In genomic region chr15:25760304-25760703, GRCm38 (mm10) we compare ENCODE assay signal across 9 mouse cellular contexts.
DNase-seq lines count a peak whose midpoint lies in the region; ATAC-seq and TF ChIP-seq lines count a peak whose summit lies in the region.
"Had no signal": no experiment of that assay in that cellular context is flagged by ENCODE, and none has a peak within 500 bp of the region (broad histone marks: within the 10 kb centered on the region; RNA-seq: fewer than 3 reads in every experiment).

No protein-coding gene starts in this region.

- peaks cover 5% of the 10 kb centered on the region for H3K4me1 ChIP-seq in ES-Bruce4 (ENCODE audit: control insufficient read depth, insufficient read depth, low read length)
- H3K4me1 ChIP-seq in forebrain, embryonic 10.5 days = peaks cover 96% of the 10 kb centered on the region
- H3K4me1 ChIP-seq in midbrain, postnatal 0 days (ENCODE audit: insufficient read depth, low read length) = peaks cover 19% of the 10 kb centered on the region

- H3K36me3 ChIP-seq in ES-Bruce4 (ENCODE audit: control insufficient read depth, insufficient read depth, low read length, poor library complexity, severe bottlenecking) = no peaks in the 10 kb centered on the region
- peaks cover 17% of the 10 kb centered on the region for H3K36me3 ChIP-seq in forebrain, embryonic 10.5 days (replicated peaks)
- no peaks in the 10 kb centered on the region for H3K36me3 ChIP-seq in midbrain, postnatal 0 days (ENCODE audit: insufficient read depth, low read length)

- no peak for TF ChIP-seq CTCF in ES-Bruce4 (IDR thresholded peaks at IDR 0.05; ENCODE audit: low read depth, low read length)
- no peak for TF ChIP-seq CTCF in midbrain, postnatal 0 days (IDR thresholded peaks at IDR 0.05)

- 76% methylated on average over 5 of the region's 5 CpGs for WGBS in forebrain, embryonic 10.5 days
- WGBS in midbrain, postnatal 0 days = 33% methylated on average over 5 of the region's 5 CpGs

- ATAC-seq in midbrain, postnatal 0 days (ENCODE audit: low FRiP score) = no peak

- intact Hi-C loops in gastrocnemius, postnatal 14 days (cut with DNase I; ENCODE audit: low total_unique reads) = no loop called here

- H3K9me3 ChIP-seq in ES-Bruce4 (replicated peaks; ENCODE audit: control insufficient read depth, insufficient read depth, low read length, poor library complexity, severe bottlenecking) = no peaks in the 10 kb centered on the region
- H3K9me3 ChIP-seq in forebrain, embryonic 10.5 days = peaks cover 6% of the 10 kb centered on the region; the same call in 1 of the 2 replicates
- H3K9me3 ChIP-seq in midbrain, postnatal 0 days (ENCODE audit: low read length) = no peaks in the 10 kb centered on the region

- no peaks in the 10 kb centered on the region for H3K27me3 ChIP-seq in ES-Bruce4 (ENCODE audit: control insufficient read depth, insufficient read depth, low read length, poor library complexity, severe bottlenecking)
- H3K27me3 ChIP-seq in forebrain, embryonic 10.5 days (ENCODE audit: poor library complexity, severe bottlenecking) = no peaks in the 10 kb centered on the region
- H3K27me3 ChIP-seq in midbrain, postnatal 0 days (ENCODE audit: insufficient read depth, low read length) = no peaks in the 10 kb centered on the region

- H3K4me2 ChIP-seq in midbrain, postnatal 0 days (ENCODE audit: low read depth, low read length, poor library complexity, severe bottlenecking) = peak overlapping the region; percentile 32; the same call in 1 of the 2 replicates

- no peak for TF ChIP-seq EP300 in ES-Bruce4 (IDR thresholded peaks at IDR 0.05; ENCODE audit: insufficient read depth, low read depth, low read length)

- peak overlapping the region; percentile 53 for H3K9ac ChIP-seq in ES-Bruce4 (ENCODE audit: low read depth, poor library complexity, severe bottlenecking)
- no peak overlapping the region for H3K9ac ChIP-seq in midbrain, postnatal 0 days (replicated peaks; ENCODE audit: low read length, poor library complexity, severe bottlenecking)

- TF ChIP-seq POLR2A in ES-Bruce4 (IDR thresholded peaks at IDR 0.05; ENCODE audit: insufficient read depth, low read length) = no peak

- peak overlapping the region; percentile 67 for H3K27ac ChIP-seq in ES-Bruce4 (ENCODE audit: insufficient read depth, low read length)
- H3K27ac ChIP-seq in forebrain, embryonic 10.5 days = peak overlapping the region; percentile 89
- H3K27ac ChIP-seq in midbrain, postnatal 0 days (ENCODE audit: low read depth, low read length) = no peak overlapping the region

- peak overlapping the region; percentile 82 for H3K4me3 ChIP-seq in ES-Bruce4 (ENCODE audit: low read depth, low read length)
- H3K4me3 ChIP-seq in forebrain, embryonic 10.5 days = peak overlapping the region; percentile 43
- no peak overlapping the region for H3K4me3 ChIP-seq in midbrain, postnatal 0 days (ENCODE audit: low read depth, low read length)
- H3K4me3 ChIP-seq: erythroblast, embryonic 14.5 days had no signal

- DNase-seq in forebrain, embryonic 10.5 days (ENCODE audit: extremely low spot score, low spot score) = no peak
- peak; percentile 43 for DNase-seq in layer of hippocampus, adult 9-10 months (ENCODE audit: low spot score)
- peak; percentile 64 for DNase-seq in midbrain, postnatal 0 days (ENCODE audit: low spot score)
- DNase-seq in gastrocnemius, adult 8-10 months (ENCODE audit: low spot score in 2 of 2) = no peak
- DNase-seq in gastrocnemius, postnatal 14 days = no peak
- no peak for DNase-seq in kidney, adult 18-20 months
- no peak for DNase-seq in spleen, postnatal 10 days (ENCODE audit: low spot score in 2 of 2)

Comparison
In these comparisons a context has a peak if more than half of its experiments do, and no peak if none do; other contexts are left out.
1. DNase-seq: peak in layer of hippocampus, adult 9-10 months (single experiment) and midbrain, postnatal 0 days (single experiment); none in forebrain, embryonic 10.5 days (single experiment), gastrocnemius, adult 8-10 months (0 of 2), gastrocnemius, postnatal 14 days (single experiment), kidney, adult 18-20 months (single experiment) and spleen, postnatal 10 days (0 of 2).